22 mouse cellular contexts compared by ENCODE assay signal in the genomic region with DNA sequence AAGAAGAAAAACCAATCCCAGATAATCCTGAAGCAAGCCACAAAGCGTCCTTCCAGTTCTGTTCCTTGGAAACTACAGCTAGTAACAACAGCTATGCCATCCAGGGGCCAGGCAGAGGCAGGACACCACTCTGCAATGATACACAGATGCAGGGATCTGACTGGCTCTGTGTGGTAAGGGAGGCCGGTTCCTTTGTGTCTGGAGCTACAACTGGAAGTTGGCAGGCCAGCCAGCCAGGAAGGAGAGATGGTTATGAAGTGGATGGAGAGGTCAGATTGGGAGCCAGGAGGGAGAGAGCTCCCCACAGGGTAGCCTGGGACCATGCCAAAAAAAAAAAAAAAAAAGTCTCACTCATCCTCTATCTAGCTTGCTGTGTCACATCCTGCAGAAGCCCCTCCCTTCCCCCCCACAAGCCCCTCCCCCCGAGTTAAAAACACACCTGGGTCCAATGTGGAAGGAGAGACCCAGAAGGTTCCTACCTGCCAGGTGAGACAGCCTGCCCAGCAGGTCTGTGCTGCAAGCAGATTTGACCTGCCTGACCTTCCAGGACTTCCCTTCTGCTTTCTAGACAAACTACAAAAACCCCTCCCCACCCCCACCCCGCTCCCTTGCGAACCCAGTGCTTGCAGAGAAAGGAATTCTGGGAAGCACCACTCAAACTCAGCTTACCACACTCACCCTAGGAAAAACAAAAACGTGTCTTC. TPM values are rescaled to one million over a fixed set of nuclear protein-coding genes. Genes with fewer than 3 reads are reported as not detected.
DNase-seq lines count a peak whose midpoint lies in the region; ATAC-seq and TF ChIP-seq lines count a peak whose summit lies in the region.
"Had no signal": no experiment of that assay in that cellular context is flagged by ENCODE, and none has a peak within 500 bp of the region (broad histone marks: within the 10 kb centered on the region; RNA-seq: fewer than 3 reads in every experiment).

No protein-coding gene starts in this region.

- no peak overlapping the region for H3K4me3 ChIP-seq in hindbrain, embryonic 10.5 days
- no peak overlapping the region for H3K4me3 ChIP-seq in hindbrain, embryonic 11.5 days (ENCODE audit: low read depth, low read length)
- H3K4me3 ChIP-seq in lung, postnatal 0 days (ENCODE audit: low read depth, low read length): no peak overlapping the region
- H3K4me3 ChIP-seq in lung, adult 2 months (replicated peaks; ENCODE audit: extremely low read depth, low read depth, low read length): no peak overlapping the region
- H3K4me3 ChIP-seq: embryonic facial prominence, embryonic 15.5 days; erythroblast, embryonic 14.5 days; forebrain, embryonic 10.5 days; heart, embryonic 10.5 days; hindbrain, embryonic 15.5 days had no signal

- 51% methylated on average over 6 of the region's 6 CpGs for WGBS in hindbrain, embryonic 10.5 days
- 48% methylated on average over 6 of the region's 6 CpGs for WGBS in hindbrain, embryonic 11.5 days
- WGBS in lung, postnatal 0 days: 33% methylated on average over 6 of the region's 6 CpGs
- 22% methylated on average over 6 of the region's 6 CpGs for WGBS in lung, adult 2 months

- TF ChIP-seq EP300 in lung, postnatal 0 days (IDR thresholded peaks at IDR 0.05): no peak

- H3K27me3 ChIP-seq in hindbrain, embryonic 10.5 days (ENCODE audit: insufficient read depth, poor library complexity, severe bottlenecking): no peaks in the 10 kb centered on the region
- H3K27me3 ChIP-seq in hindbrain, embryonic 11.5 days (ENCODE audit: control insufficient read depth, insufficient read depth, low read length): no peaks in the 10 kb centered on the region
- H3K27me3 ChIP-seq in lung, postnatal 0 days (replicated peaks; ENCODE audit: insufficient read depth, low read length): no peaks in the 10 kb centered on the region
- H3K27me3 ChIP-seq: embryonic facial prominence, embryonic 15.5 days; hindbrain, embryonic 15.5 days had no signal

- H3K4me2 ChIP-seq in hindbrain, embryonic 11.5 days (replicated peaks; ENCODE audit: low read depth, low read length): no peak overlapping the region
- no peak overlapping the region for H3K4me2 ChIP-seq in lung, postnatal 0 days (replicated peaks; ENCODE audit: low read depth, low read length)
- H3K4me2 ChIP-seq: embryonic facial prominence, embryonic 15.5 days; hindbrain, embryonic 15.5 days had no signal

- no peak for ATAC-seq in hindbrain, embryonic 11.5 days (ENCODE audit: low FRiP score)
- 0 out of 2 replicates have a peak, but pooled peaks have one; percentile 6 for ATAC-seq in lung, postnatal 0 days
- ATAC-seq: forebrain, embryonic 14.5 days had no signal

- no peaks in the 10 kb centered on the region for H3K36me3 ChIP-seq in hindbrain, embryonic 10.5 days
- no peaks in the 10 kb centered on the region for H3K36me3 ChIP-seq in hindbrain, embryonic 11.5 days (ENCODE audit: control insufficient read depth, insufficient read depth, low read length)
- no peaks in the 10 kb centered on the region for H3K36me3 ChIP-seq in lung, postnatal 0 days (ENCODE audit: insufficient read depth, low read length)
- H3K36me3 ChIP-seq: embryonic facial prominence, embryonic 15.5 days; forebrain, embryonic 10.5 days; heart, embryonic 10.5 days; hindbrain, embryonic 15.5 days had no signal

- no peak for DNase-seq in hindbrain, embryonic 10.5 days (ENCODE audit: low spot score)
- no peak for DNase-seq in hindbrain, embryonic 11.5 days (ENCODE audit: low spot score)
- peak; percentile 13 for DNase-seq in lung, postnatal 0 days (ENCODE audit: low spot score)
- no peak for DNase-seq in lung, adult 2 months
- DNase-seq in MN1 (ENCODE audit: low spot score): peak; percentile 30
- DNase-seq in kidney, adult 18-20 months: no peak
- no peak for DNase-seq in urinary bladder, postnatal 25 days (ENCODE audit: low spot score)
- DNase-seq: adrenal gland, postnatal 10 days; cerebellum, adult 18-20 months; cerebellum, adult 9-11 months; cerebellum, postnatal 36 days; gastrocnemius, postnatal 36 days; heart, adult 18-20 months; kidney, adult 11 months had no signal

- TF ChIP-seq CTCF in lung, postnatal 0 days (IDR thresholded peaks at IDR 0.05): no peak
- TF ChIP-seq CTCF in lung, adult 2 months (IDR thresholded peaks at IDR 0.05; ENCODE audit: insufficient read depth, low read length): no peak

- no peak overlapping the region for H3K9ac ChIP-seq in hindbrain, embryonic 11.5 days (ENCODE audit: low read depth, low read length)
- H3K9ac ChIP-seq in lung, postnatal 0 days (replicated peaks; ENCODE audit: low read depth): no peak overlapping the region
- H3K9ac ChIP-seq: embryonic facial prominence, embryonic 15.5 days; hindbrain, embryonic 15.5 days had no signal

- no peak for TF ChIP-seq POLR2A in lung, adult 2 months (IDR thresholded peaks at IDR 0.05; ENCODE audit: borderline replicate concordance, extremely low read depth, low read depth, low read length)

- H3K4me1 ChIP-seq in hindbrain, embryonic 10.5 days (replicated peaks): peaks cover 15% of the 10 kb centered on the region; the same call in 1 of the 2 replicates
- H3K4me1 ChIP-seq in hindbrain, embryonic 11.5 days (replicated peaks; ENCODE audit: control insufficient read depth, insufficient read depth, low read length): no peaks in the 10 kb centered on the region
- H3K4me1 ChIP-seq in lung, postnatal 0 days (ENCODE audit: insufficient read depth, low read depth, low read length): no peaks in the 10 kb centered on the region
- H3K4me1 ChIP-seq in lung, adult 2 months (ENCODE audit: control insufficient read depth, insufficient read depth, low read length): no peaks in the 10 kb centered on the region

- H3K9me3 ChIP-seq in hindbrain, embryonic 10.5 days: no peaks in the 10 kb centered on the region
- no peaks in the 10 kb centered on the region for H3K9me3 ChIP-seq in hindbrain, embryonic 11.5 days (ENCODE audit: control insufficient read depth, low read length)
- no peaks in the 10 kb centered on the region for H3K9me3 ChIP-seq in lung, postnatal 0 days (ENCODE audit: low read length)
- H3K9me3 ChIP-seq: embryonic facial prominence, embryonic 15.5 days; forebrain, embryonic 10.5 days; heart, embryonic 10.5 days; hindbrain, embryonic 15.5 days had no signal

- H3K27ac ChIP-seq in hindbrain, embryonic 10.5 days: peak overlapping the region; percentile 23
- no peak overlapping the region for H3K27ac ChIP-seq in hindbrain, embryonic 11.5 days (ENCODE audit: low read depth, low read length)
- no peak overlapping the region for H3K27ac ChIP-seq in lung, postnatal 0 days (ENCODE audit: low read length)
- H3K27ac ChIP-seq: embryonic facial prominence, embryonic 15.5 days; forebrain, embryonic 10.5 days; heart, embryonic 10.5 days; hindbrain, embryonic 15.5 days had no signal

RNA-seq across cellular contexts. Expression of gene Pla2g2d, which starts 21.1 kb away (rescaled TPM):
- 1.0 and 1.4 TPM in 2 replicates for polyA plus RNA-seq in hindbrain, embryonic 10.5 days (2016; fragmentation: Nextera tagmentation; extraction: Ambion mirVana)
- 0.84 and 1.5 TPM in 2 replicates for polyA plus RNA-seq in hindbrain, embryonic 11.5 days (2014; fragmentation: Nextera tagmentation; extraction: Ambion mirVana)
- not detected in 2 replicates for polyA plus RNA-seq in lung, postnatal 0 days (2015; fragmentation: Nextera tagmentation; extraction: Ambion mirVana)
- polyA plus RNA-seq in lung, adult 2 months (2012; rRNA removed): 2.5 and 2.6 TPM in 2 replicates
- polyA plus RNA-seq: erythroblast, embryonic 14.5 days; heart, embryonic 14.5 days had no signal

RNA-seq across cellular contexts. Expression of gene Pla2g2f, which starts 39.2 kb away (rescaled TPM):
- polyA plus RNA-seq in hindbrain, embryonic 10.5 days (2016; fragmentation: Nextera tagmentation; extraction: Ambion mirVana): 0.84 and 1.2 TPM in 2 replicates
- polyA plus RNA-seq in hindbrain, embryonic 11.5 days (2014; fragmentation: Nextera tagmentation; extraction: Ambion mirVana): 0.12 TPM in 1 of 2 replicates, not detected in the other
- polyA plus RNA-seq in lung, postnatal 0 days (2015; fragmentation: Nextera tagmentation; extraction: Ambion mirVana): not detected in 2 replicates
- polyA plus RNA-seq in lung, adult 2 months (2012; rRNA removed): 0.14 and 5.2 TPM in 2 replicates
- polyA plus RNA-seq: embryonic facial prominence, embryonic 11.5 days; erythroblast, embryonic 14.5 days; forebrain, embryonic 10.5 days; forebrain, embryonic 14.5 days; heart, embryonic 14.5 days had no signal

RNA-seq across cellular contexts. Expression of gene Ubxn10, which starts 59.7 kb away (rescaled TPM):
- 2.3 and 4.6 TPM in 2 replicates for polyA plus RNA-seq in hindbrain, embryonic 10.5 days (2016; fragmentation: Nextera tagmentation; extraction: Ambion mirVana)
- 2.8 and 4.3 TPM in 2 replicates for polyA plus RNA-seq in hindbrain, embryonic 11.5 days (2014; fragmentation: Nextera tagmentation; extraction: Ambion mirVana)
- polyA plus RNA-seq in lung, postnatal 0 days (2015; fragmentation: Nextera tagmentation; extraction: Ambion mirVana): 10.1 and 11.7 TPM in 2 replicates
- polyA plus RNA-seq in lung, adult 2 months (2012; rRNA removed): 25.2 and 28.6 TPM in 2 replicates
- polyA plus RNA-seq: erythroblast, embryonic 14.5 days had no signal

Comparison
In these comparisons a context has a peak if more than half of its experiments do, and no peak if none do; other contexts are left out.
1. DNase-seq: peak in lung, postnatal 0 days (single experiment) and MN1 (single experiment); none in hindbrain, embryonic 10.5 days (single experiment), hindbrain, embryonic 11.5 days (single experiment), lung, adult 2 months (single experiment), kidney, adult 18-20 months (single experiment) and urinary bladder, postnatal 25 days (single experiment).